Mouse (Mus musculus) lung, postnatal 0 days (tissue): ENCODE measurements around the gene Gm10203. TPM values are rescaled to one million over a fixed set of nuclear protein-coding genes. Genes with fewer than 3 reads are reported as not detected.
"Not testable (repeated sequence)": the region's sequence is repeated elsewhere in the genome, so short reads cannot be mapped to it uniquely, and the experiment has no call there.

Source experiments
- ATAC-seq: fragments of 200-750 bp; cut with Nextera tagmentation; 2 replicates; pipeline ENCODE4 v1.8.0; 2017; ENCODE audit warnings: moderate library complexity
- DNase-seq: peaks from one replicate; pipeline ENCODE4 v3.0.0-alpha.2; 2016; ENCODE audit warnings: low spot score
- H3K27ac ChIP-seq: fragments of 300-500 bp; sonication (generic); 2 replicates; pipeline ENCODE4 v1.5.1; 2014; ENCODE audit warnings: antibody characterized with exemption, mild to moderate bottlenecking, low read length, mixed read lengths
- H3K27me3 ChIP-seq: fragments of 300-500 bp; sonication (generic); replicated peaks from 2 replicates; pipeline ENCODE4 v1.6.1; 2014; ENCODE audit warnings: low read length, mixed read lengths; ENCODE audit not compliant: insufficient read depth
- H3K36me3 ChIP-seq: fragments of 300-500 bp; sonication (generic); 2 replicates; pipeline ENCODE4 v1.6.1; 2014; ENCODE audit warnings: low read length, mixed read lengths; ENCODE audit not compliant: insufficient read depth
- H3K4me1 ChIP-seq: fragments of 300-500 bp; sonication (generic); 2 replicates; pipeline ENCODE4 v1.6.1; 2014; ENCODE audit warnings: antibody characterized with exemption, low read depth, low read length, mixed read lengths; ENCODE audit not compliant: insufficient read depth
- H3K4me2 ChIP-seq: fragments of 300-500 bp; sonication (generic); replicated peaks from 2 replicates; pipeline ENCODE4 v1.6.1; 2014; ENCODE audit warnings: low read depth, mild to moderate bottlenecking, low read length, moderate library complexity, mixed read lengths
- H3K4me3 ChIP-seq: fragments of 300-500 bp; sonication (generic); 2 replicates; pipeline ENCODE4 v1.5.1; 2014; ENCODE audit warnings: low read depth, low read length
- H3K9ac ChIP-seq: fragments of 300-500 bp; sonication (generic); replicated peaks from 2 replicates; pipeline ENCODE4 v1.6.1; 2014; ENCODE audit warnings: low read depth, mild to moderate bottlenecking
- H3K9me3 ChIP-seq: fragments of 300-500 bp; sonication (generic); 2 replicates; pipeline ENCODE4 v1.6.1; 2016; ENCODE audit warnings: low read length, mixed read lengths
- CTCF ChIP-seq: IDR thresholded peaks from 2 replicates; pipeline ENCODE4 v1.5.1; 2016; ENCODE audit warnings: antibody characterized with exemption, mild to moderate bottlenecking
- EP300 ChIP-seq: IDR thresholded peaks from 2 replicates; pipeline ENCODE4 v1.6.1; 2016; ENCODE audit warnings: antibody characterized with exemption, mild to moderate bottlenecking, control low read depth
- WGBS: fragments of 180-500 bp; shearing (Covaris S2); extraction: QIAGEN DNeasy Blood & Tissue Kit; methylation state at CpG from one replicate; pipeline ENCODE4 v1.1.7; 2014; 5-methylcytosine and 5-hydroxymethylcytosine counted together
- polyA plus RNA-seq: library from polyadenylated mRNA; unstranded; fragments of >200 nt; fragmentation: Nextera tagmentation; extraction: Ambion mirVana; gene quantifications from 2 replicates; pipeline ENCODE4 v1.2.1, GENCODE M21; 2015

Gm10203 gene
- polyA plus RNA-seq, 1 experiment from 2014 or later = not detected

GRCm38 (mm10) chr6:149154116-149155030 lies 24.4 kb downstream of the Gm10203 start:
- Histone ChIP-seq H3K9ac (no peak overlapping the region), H3K4me1 (no peaks in the 10 kb centered on the region), H3K27ac (peak overlapping the region; percentile 32; the same call in 1 of the 2 replicates), H3K27me3 (no peaks in the 10 kb centered on the region), H3K9me3 (no peaks in the 10 kb centered on the region), H3K36me3 (0 out of 2 replicates have a peak, but pooled peaks cover 9% of the 10 kb centered on the region), H3K4me3 (no peak overlapping the region), H3K4me2 (no peak overlapping the region)
- ATAC-seq (peak; percentile 58), DNase-seq (no peak)
- whole genome bisulfite sequencing = 9% methylated on average over 8 of the region's 8 CpGs
- no peak for TF ChIP-seq EP300
- TF ChIP-seq CTCF = no peak

- Histone ChIP-seq H3K4me3 (no peak overlapping the region), H3K4me1 (no peaks in the 10 kb centered on the region), H3K9me3 (no peaks in the 10 kb centered on the region), H3K9ac (no peak overlapping the region), H3K4me2 (no peak overlapping the region), H3K36me3 (0 out of 2 replicates have a peak, but pooled peaks cover 9% of the 10 kb centered on the region), H3K27me3 (no peaks in the 10 kb centered on the region), H3K27ac (no peak overlapping the region)
- WGBS = 21% methylated on average over 3 of the region's 3 CpGs
- no peak for TF ChIP-seq EP300
- no peak for TF ChIP-seq CTCF
- ATAC-seq (no peak), DNase-seq (no peak)
Measured at GRCm38 (mm10) chr6:149155031-149155841, 25.3 kb downstream of the Gm10203 start.

- whole genome bisulfite sequencing = 41% methylated on average over 3 of the region's 4 CpGs
- DNase-seq, H3K27ac ChIP-seq, H3K27me3 ChIP-seq, H3K36me3 ChIP-seq, H3K9ac ChIP-seq, H3K4me3 ChIP-seq, ATAC-seq, H3K9me3 ChIP-seq, H3K4me2 ChIP-seq, H3K4me1 ChIP-seq: not testable (repeated sequence)
- peak; percentile 57 for TF ChIP-seq EP300
Measured at GRCm38 (mm10) chr6:149167038-149167437, 37.1 kb downstream of the Gm10203 start.

GRCm38 (mm10) chr6:149167672-149168071 lies 37.7 kb downstream of the Gm10203 start:
- Histone ChIP-seq H3K36me3 (0 out of 2 replicates have a peak, but pooled peaks cover 9% of the 10 kb centered on the region), H3K27ac (no peak overlapping the region), H3K9ac (no peak overlapping the region), H3K9me3 (no peaks in the 10 kb centered on the region), H3K27me3 (no peaks in the 10 kb centered on the region), H3K4me1 (no peaks in the 10 kb centered on the region), H3K4me3 (no peak overlapping the region), H3K4me2 (no peak overlapping the region)
- no peak for ATAC-seq
- TF ChIP-seq CTCF (no peak), EP300 (no peak)
- no peak for DNase-seq
- WGBS = 89% methylated on average over 1 of the region's 1 CpGs

GRCm38 (mm10) chr6:149168436-149168835 lies 38.5 kb downstream of the Gm10203 start:
- no peak overlapping the region for H3K4me2 ChIP-seq
- no peak overlapping the region for H3K9ac ChIP-seq
- WGBS = 97% methylated on average over 2 of the region's 2 CpGs
- H3K36me3 ChIP-seq = 0 out of 2 replicates have a peak, but pooled peaks cover 9% of the 10 kb centered on the region
- no peak overlapping the region for H3K4me3 ChIP-seq
- ATAC-seq = no peak
- no peak for TF ChIP-seq CTCF
- no peak for TF ChIP-seq EP300
- H3K27ac ChIP-seq = no peak overlapping the region
- no peak for DNase-seq
- H3K4me1 ChIP-seq = no peaks in the 10 kb centered on the region
- no peaks in the 10 kb centered on the region for H3K9me3 ChIP-seq
- no peaks in the 10 kb centered on the region for H3K27me3 ChIP-seq

- not testable (repeated sequence) for H3K27ac ChIP-seq, H3K9ac ChIP-seq, H3K36me3 ChIP-seq, H3K27me3 ChIP-seq, H3K4me1 ChIP-seq, H3K9me3 ChIP-seq, ATAC-seq, H3K4me3 ChIP-seq, H3K4me2 ChIP-seq, DNase-seq
- 88% methylated on average over 4 of the region's 4 CpGs for WGBS
Measured at GRCm38 (mm10) chr6:149169965-149170364, 40.0 kb downstream of the Gm10203 start.
